Mouse (Mus musculus) kidney, postnatal 10 days (tissue): ENCODE results near the gene Osbpl8.

ENCODE experiments used
- DNase-seq: peaks from one replicate; pipeline ENCODE4 v3.0.0; 2021; ENCODE audit warnings: mixed read lengths

Gene Osbpl8

DNA sequence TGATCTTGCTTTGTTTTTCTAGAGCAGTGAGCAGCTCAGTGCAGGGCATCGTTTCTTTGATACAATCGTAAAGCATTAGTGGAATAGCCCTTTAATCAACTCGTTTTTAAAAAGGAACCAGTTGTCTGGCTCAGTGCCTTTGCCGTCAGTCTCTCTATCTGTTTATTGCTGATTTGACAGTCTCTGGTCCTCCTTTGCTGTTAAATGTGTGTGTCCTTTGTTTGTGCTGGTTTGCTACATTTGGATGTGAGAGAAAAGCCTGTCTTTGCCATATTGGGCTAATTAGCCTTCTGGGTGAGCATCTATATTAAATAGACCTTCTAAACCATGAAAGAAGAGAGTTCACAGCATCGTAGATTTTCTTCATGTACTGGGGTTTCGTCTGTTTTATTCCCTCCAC lies 83.6 kb downstream of the Osbpl8 start:
- DNase-seq, result no peak

DNA sequence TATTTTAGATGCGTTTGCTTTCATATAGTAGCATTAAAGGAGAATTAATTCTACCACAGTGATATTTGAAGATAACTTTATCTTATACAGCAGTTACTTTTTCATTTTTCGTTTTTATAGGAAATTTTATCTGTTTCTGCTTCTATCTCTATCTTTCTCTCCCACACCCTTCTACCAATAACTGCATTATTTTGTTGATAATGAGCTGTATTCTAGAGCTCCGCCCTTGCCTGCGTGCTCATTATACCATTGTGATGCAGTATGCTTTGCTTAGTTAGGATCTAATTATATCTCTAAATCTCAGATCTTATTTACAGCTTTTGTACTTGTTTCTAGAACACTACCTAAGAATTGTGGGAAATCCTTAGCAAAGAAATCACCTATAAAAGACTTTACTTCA lies 85.6 kb downstream of the Osbpl8 start:
- no peak for DNase-seq

DNA sequence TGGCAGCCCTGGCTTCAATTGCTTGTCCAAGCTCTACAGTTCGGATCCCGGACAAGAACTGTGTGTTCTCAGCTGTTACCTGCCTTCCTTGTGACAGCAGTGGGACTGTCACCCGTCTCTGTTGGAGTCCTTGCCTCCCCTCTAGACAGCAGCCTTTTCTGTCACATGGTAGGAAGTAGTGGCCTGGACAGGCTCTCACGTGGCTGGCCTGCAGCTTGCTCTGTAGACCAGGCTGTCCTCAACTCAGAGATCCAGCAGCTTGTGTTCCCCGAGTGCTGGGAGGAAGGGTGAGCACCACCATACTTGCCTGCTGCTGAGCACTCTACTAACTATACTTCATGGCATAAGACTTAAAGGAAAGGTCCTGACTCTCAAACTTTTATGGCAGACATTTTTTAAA lies 87.1 kb downstream of the Osbpl8 start:
- no peak for DNase-seq

DNA sequence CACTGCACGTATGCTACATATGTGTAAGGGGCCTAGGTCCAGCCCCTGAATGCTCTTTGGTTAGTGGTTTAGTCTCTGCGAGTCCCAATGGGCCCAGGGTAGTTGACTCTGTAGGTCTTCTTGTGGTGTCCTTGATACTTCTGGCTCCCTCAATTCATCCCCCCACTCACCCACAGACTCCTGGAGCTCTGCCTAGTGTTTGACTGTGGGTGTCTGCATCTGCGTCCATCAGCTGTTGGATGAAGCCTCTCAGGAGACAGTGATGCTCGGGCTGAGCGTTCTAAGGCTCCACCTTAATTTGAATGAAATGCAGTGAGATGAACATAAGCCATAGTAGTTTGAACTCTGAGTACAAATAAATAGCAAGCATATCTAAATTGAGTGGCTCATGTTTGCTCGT lies 90.7 kb downstream of the Osbpl8 start:
- no peak for DNase-seq

DNA sequence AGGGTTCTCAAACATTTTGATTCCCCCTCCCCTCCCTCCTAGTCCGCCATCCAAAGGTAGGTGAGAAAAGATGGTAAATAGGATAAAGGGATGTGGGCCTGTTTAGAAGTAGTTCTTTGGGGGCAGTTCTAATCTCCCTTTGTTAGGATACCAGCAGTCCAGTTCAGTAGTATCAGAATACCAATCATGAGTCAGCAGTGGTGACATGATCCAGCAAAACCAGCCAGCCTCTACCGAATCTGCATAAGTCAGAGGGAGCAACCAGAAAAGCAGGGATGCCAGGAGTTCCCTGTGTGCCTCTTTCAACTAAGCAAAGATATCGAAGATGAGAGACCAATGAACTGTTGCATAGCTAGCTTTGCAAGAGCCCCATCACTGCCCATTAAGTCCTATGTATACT lies 91.6 kb downstream of the Osbpl8 start:
- DNase-seq, result no peak

DNA sequence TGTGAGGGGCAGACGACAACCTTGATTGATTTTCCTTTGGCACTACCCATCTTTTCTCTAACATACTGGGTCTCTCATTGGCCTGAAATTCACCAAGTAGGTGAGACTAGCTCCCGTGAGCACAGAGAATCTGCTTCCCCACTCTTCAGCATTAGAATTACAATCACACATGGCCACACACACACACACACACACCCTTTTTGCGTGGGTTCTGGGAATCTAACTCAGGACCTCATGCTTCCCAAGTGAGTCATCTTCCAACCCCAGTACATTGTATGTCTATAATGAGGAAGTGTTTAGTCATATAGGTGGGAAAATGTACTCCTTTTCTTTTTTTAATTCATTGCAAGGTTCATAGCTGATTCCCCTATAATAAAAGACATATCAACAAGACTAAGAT lies 92.8 kb downstream of the Osbpl8 start:
- DNase-seq, result no peak

DNA sequence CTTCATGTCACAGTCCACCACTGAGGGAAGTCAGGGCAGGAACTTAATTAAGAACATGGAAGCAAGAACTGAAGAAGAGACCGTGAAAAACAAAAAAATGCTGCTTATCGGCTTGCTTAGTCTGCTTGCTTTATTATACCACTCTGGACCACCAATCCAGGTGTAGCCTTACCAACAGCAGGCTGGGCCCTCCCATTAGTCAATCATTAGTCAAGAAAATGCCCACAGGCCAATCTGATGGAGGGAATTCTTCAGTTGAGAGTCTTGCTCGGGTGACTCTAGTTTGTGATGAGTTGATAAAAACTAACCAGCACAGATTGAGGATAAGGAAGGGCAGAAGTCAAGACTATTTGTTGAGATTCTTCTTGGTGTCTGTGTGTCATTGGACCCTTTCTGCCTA lies 93.7 kb downstream of the Osbpl8 start:
- no peak for DNase-seq

DNA sequence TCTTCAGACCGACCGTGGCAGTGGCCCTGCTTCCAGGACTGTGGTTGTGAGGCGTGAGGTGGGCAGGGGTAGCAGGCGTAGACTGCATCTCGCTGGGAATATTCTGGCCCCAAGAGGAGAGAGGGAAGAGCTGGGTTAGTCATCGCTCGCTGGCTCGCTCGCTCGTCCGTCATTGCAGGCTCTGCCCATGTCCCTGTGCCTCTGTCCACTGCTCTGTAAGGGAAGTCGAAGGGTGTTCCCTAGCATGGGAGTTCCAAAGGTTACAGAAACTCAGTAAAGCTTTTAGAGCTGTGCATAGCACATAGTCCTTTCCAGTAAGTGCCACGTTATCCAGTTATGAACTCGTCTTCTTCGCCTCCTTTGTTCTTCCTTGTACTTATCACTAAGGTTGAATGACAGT lies 107.1 kb downstream of the Osbpl8 start:
- no peak for DNase-seq

DNA sequence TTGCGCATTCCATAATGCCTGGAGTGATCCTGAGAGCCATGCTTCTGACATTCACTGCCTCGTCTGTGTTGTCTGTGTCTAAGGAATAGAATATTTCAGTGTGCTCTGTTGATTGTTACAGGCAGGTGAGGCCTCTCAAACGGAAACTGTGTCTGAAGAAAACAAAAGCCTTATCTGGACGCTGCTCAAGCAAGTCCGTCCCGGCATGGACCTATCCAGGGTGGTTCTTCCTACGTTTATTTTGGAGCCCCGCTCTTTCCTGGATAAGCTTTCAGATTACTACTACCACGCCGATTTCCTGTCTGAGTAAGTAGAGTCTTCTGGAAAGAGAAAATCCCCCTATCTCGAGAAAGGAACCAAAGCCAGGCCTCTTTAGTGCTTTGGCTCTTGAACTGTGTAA lies 108.4 kb downstream of the Osbpl8 start:
- no peak for DNase-seq

DNA sequence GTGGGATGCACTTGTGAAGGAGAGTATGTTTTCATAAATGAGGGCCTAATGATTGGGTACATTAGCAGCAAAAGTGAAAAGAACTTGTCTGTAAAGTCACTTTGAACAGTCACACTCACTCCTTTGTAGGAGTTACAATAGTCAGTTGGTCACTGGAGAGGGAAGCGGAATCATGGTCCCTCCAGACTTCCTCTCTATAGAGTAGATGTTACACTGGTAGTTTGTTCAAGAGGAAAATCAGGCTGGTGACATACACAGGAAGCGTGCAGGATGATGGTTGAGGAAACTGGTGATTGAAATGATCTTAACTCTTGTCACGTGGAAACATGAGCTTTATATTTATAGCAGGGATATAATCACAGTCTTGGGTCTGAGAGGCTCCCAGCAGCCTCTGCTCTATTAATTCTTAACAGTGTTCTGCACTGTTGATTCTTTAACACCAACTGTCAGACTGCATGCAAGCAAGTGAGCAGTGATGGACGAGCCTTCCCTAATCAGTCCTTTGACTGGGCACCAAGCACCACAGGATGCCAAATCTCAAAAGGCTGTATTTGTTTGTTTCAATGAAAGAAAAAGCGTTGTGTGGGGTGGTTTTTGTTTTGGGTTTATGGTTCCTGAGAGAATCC lies 109.0 kb downstream of the Osbpl8 start:
- DNase-seq, result no peak

DNA sequence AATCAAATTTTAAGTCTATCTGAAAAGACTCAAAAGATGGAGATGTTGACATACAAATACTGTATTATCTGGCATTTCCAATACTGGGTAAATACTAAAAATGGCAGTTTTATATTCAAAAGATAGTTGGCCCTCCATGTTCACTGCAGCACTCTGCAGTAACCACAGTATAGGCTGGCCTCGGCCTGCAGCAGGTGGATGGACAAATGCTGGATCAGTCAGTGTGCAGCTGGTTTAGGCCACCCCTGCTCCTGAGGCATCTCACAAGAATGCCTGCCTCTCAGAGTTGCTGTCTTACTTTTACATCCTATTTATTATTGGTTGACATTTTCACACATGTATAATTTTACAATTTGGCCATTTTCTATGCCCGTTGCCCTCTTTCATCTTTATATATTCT lies 111.3 kb downstream of the Osbpl8 start:
- no peak for DNase-seq

DNA sequence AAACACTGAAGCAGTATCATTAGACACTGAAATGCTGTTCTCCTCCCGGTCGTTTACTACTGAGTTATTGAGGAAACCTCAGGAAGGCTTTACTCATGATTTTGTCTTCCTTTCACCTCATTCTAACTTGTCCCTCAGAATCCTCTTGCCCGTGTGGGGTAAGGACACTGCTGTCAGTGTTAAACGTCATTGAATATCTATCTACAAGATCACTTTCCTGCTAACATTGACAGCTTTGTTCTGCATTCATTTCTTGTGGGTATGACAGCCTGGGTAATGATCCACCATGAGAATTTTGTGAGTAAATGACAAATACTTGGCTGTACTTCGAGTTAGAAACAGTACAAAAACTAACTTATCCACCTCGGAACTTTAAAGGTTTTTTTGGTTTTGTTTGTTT lies 133.1 kb downstream of the Osbpl8 start:
- DNase-seq, result no peak

DNA sequence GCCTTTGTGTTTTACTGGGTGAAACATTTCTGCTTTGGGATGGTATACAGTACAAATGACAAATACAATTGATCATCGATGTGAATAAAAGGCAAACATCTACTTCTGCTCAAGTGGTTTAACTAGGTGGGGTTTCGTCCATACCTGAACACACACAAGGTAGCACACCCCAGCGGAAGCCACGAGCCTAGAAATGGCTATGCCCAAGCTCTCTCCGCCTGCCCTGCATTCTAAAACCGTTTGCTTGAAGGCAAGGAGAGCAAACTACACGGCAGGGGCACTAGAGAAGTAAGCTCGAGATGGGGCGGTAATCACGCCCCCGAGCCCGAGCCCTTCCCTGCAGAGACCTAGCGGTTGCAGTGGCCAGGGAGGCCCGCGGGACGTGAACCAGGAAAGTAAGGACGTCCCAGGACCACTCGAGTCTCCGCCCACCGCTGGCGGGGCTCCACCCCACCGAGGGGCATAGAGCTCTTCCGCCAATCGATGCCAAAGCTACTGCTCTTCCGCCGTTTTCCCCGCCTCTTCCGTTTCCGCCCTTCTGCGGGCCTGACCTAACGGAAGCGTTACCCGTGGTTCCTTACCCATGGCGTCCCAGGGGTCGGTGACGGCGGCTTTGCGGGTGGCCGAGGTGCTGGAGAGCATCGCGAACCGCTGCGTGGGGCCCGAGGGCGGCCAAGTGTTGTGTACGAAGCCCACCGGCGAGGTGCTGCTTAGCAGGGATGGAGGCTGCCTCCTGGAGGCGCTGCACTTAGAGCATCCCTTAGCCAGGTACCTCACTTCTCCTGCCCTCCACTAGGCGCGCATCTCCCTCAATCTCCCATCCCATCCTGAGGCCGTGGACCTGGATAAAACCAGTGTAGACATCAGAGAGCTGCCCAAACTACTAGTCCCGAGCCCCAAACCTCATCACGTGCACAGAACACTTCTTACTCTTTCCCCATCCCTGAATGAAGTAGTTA lies 133.9 kb downstream of the Osbpl8 start, which contains the start of gene Bbs10:
Gene Bbs10, plus strand, starts transcription at position 540 of the 959 bp plus-strand sequence.
- peak; percentile 98 for DNase-seq

DNA sequence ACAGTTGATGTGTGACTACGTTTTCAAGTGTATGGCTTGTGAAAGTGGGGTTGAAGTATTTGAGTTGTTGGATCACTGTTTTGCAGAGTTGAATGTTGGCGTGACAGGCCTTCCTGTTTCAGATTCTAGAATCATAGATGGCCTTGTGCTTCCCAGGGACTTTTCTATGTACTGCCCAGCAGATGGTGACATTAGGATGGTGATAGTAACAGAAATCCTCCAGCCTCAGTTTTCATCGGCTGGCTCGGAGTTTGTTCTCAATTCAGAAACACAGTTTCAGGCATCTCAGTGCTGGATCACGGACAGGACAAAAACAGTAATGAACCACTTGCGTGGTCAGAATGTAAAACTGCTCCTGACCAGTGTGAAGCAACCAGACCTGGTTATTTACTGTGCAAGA lies 135.0 kb downstream of the Osbpl8 start:
- peak; percentile 14 for DNase-seq

DNA sequence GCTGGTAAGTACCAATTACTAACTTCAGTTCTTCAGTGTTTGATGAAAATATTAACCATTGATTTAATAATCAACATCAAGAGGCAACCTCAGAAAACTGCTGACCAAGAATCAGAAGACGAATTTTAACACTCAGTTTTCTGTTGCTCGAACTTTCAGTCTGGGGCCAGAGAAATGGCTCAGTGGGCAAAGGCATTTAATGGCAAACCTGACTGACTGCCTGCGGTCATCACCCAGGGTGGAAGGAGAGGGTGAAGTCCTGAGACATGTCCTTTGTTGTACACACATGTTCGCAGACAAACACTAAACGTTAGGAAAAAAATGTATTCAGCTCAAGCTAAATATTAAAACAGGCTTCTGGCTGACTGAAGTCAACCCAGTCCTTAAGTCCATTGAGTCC lies 136.5 kb downstream of the Osbpl8 start:
- DNase-seq, result no peak

DNA sequence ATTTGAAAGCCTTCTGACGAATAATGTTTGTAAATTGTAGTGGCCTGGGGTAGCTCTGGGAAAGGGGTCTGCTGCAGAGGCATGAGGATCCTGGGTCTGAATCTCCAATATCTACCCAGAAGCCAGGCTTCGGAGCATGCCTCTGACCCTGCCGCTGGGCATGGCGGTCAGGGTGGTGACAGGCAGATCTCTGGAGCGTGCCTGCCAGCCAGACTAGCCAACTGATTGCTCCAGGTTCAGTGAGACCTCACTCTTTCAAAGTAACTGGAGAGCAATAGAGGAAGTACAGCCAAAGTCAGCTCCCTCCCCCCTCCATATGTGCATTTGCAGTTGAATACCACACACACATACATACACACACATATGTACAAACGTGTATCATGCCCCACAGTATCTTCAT lies 137.9 kb downstream of the Osbpl8 start:
- no peak for DNase-seq

DNA sequence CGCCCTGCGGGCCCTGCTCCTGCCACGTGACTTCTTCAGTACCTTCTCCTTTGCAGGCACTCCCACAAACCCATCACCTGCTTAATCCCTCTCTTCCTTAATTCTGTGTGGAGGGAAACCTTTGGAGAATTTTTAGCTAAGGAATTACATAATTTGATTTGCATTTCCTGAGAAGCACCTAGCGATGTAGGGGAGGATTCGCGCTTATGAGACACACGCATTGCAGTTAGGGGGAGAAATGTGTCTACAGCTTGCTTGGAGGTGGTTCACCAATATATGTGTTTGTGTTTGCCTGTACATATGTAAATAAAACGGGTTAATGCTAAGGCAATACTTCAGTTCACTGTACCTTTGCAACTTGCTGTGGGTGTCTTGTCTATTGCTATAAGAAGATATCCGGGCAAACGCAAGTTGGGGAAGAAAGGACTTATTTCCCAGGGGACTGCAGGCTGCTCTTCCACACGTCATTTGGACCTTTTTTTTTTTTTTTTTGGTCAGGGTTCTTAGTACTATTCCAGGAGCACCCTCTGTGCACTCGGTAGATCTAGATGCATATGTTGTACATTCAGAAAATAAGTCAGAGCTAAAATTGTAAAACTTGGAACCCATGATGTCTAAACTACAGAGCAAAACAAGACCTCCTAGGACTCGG lies 144.4 kb downstream of the Osbpl8 start:
- DNase-seq, result no peak

DNA sequence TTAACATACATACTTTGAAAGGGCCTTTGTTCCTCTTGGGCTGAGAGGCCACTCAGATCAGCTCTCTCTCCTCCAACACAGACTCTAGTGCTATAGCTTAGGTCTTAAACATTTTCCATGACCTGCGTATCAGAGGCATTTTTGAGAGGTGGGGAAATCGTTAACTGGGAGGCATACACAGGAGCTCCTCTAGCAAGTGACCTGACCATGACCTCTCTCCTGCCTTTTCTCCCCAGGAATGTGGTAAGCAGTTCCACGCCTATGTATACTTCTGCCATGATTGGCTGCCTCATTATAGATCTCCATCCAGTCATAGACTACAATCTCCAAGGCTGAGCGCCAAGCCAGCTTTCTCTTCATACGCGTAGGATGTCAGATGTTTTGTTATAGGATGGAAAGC lies 148.7 kb downstream of the Osbpl8 start:
- no peak for DNase-seq

DNA sequence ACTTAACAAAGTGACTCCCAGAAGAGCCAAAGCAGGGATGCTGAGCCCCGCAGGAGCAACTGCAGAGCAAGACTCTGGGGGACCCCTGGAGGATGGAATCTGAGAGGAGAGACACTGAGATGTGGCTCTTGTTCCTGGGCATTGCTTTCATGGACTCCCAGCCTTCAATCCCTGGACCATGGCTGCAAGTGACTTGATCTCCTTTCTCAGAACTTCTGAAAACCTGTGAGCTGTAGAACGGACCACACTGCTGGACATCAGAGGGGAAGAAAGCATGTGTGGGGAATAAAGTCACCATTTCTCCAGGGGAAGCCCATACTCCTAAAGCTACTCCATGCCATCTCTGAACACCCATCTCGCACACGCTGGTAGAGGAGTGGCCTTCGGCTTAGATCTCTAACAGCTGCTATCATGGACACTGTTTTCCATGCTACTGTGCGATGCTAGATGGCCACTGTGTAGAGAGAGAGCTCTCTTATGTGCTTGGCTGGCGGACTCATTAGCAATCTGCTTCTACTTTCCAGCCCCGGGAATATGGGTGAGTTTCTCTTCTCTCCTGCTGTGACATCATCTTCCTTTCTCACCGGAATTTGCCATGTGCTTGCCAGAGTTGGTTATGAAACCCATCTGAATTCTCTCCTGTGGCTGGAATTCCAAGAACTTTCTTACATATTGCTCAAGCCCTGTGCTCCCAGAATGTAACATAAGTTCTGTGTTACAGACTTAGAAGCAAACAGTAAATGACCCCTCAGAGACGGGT lies 150.3 kb downstream of the Osbpl8 start:
- DNase-seq, result no peak

DNA sequence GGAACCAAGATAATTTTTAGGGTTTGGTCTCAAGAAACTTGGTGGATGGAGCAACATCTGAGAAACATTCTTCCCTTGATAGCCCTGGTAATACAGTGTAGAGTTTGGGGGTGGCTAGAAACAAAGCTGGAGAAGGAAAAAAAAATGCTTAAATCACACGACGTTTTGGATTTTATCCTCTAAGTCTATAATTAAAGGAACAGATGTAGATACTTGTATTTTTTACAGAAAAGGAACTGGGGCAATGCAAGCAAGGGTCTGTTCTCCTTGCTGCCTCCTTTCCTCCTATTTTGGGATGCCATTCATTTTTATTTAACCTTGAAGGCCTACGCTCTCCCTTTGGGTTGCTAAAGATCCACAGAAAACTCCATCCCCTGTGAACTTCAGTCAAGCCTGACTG lies 151.4 kb downstream of the Osbpl8 start:
- no peak for DNase-seq

DNA sequence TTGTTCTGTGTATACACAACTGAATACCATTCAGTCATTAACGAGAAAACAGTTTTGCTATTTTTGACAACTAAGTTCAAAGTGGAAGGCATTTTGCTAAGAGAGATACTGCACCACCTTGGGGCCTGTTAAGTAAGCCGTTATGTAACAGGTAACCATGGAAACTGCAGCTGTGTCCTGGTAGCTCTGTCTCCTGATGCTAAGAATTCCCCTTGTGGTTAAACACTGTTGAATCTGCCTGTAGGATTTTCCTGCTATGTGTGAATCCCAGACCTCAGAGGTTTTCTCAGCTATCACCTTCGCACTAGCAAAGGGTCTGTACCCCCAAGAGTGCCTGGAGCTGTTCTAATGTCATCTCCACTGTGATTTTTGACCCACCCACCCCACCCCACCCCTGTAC lies 153.5 kb downstream of the Osbpl8 start:
- DNase-seq, result no peak

DNA sequence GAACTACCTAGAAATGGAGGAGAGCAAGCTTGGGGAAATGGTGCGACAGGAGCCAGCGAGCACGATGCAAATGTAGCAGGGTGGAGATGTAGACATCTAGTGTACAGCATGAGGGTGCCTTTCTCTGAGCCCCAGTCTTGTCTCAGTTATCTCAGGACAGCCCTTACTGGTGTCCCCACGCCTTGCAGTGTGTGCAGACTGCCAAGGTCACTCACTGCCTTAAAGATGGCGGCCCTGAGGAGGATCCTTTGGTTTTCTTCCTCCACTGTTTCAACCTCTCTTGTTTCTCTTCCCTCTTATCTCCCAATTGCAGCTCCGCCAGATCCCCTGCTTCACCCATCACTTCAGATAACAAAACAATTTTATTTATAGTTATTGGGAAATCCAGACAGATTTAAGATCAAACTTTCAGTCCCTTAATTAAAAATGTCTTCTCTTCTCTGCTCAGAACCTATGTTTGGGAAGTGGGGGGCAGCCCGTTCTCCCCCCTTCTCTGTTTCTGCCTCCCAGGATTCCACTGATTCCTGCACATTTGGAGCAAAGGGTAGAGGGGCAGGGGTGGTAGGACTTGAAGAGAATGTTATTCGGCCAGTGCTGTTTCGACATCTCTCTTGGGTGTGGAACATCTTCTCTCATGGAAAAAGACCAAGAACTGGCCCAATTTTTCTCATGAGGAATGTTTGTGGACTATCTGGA lies 154.4 kb downstream of the Osbpl8 start:
- DNase-seq, result no peak

DNA sequence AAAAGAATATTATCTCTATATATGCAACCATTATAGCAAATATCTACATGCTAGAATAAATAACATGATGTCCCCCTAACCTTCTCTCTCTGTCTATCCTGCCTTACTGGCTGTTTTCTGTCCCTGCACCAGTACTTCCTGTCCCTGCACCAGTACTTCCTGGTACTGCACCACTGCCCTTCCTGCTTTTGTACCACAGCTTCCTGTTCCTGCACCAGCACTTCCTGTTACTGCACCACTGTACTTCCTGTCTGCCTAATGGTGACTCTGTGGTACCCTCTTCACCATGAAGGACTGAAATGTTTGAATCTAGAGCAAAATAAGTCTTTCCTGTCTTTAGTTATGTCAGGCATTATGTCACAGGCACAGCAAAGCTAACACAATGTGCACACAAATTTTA lies 156.0 kb downstream of the Osbpl8 start:
- no peak for DNase-seq
